Mouse (Mus musculus): ENCODE measurements around the gene Tmem150a. TPM values are rescaled to one million over a fixed set of nuclear protein-coding genes. Genes with fewer than 3 reads are reported as not detected.

Gene Tmem150a
- polyA plus RNA-seq, 1 experiment from 2014 or later = 39.5 TPM

Other genes with a start within 250 kb of the Tmem150a start
- gene Atoh8, start 119.9 kb upstream of the Tmem150a start, polyA plus RNA-seq (2014; fragmentation: Nextera tagmentation; extraction: Ambion mirVana) = 3.1 and 3.4 TPM in 2 replicates
- not detected in 2 replicates for gene Sftpb, start 50.8 kb upstream of the Tmem150a start, polyA plus RNA-seq (2014; fragmentation: Nextera tagmentation; extraction: Ambion mirVana)
- gene Usp39, start 10.3 kb upstream of the Tmem150a start, polyA plus RNA-seq (2014; fragmentation: Nextera tagmentation; extraction: Ambion mirVana) = 91.6 and 100 TPM in 2 replicates
- 17.1 and 19.4 TPM in 2 replicates for gene 0610030E20Rik, start 8.1 kb upstream of the Tmem150a start, polyA plus RNA-seq (2014; fragmentation: Nextera tagmentation; extraction: Ambion mirVana)
- gene Rnf181, start 11.5 kb downstream of the Tmem150a start, polyA plus RNA-seq (2014; fragmentation: Nextera tagmentation; extraction: Ambion mirVana) = 106 and 112 TPM in 2 replicates
- 164 and 181 TPM in 2 replicates for gene Vamp5, start 25.0 kb downstream of the Tmem150a start, polyA plus RNA-seq (2014; fragmentation: Nextera tagmentation; extraction: Ambion mirVana)
- 265 and 274 TPM in 2 replicates for gene Vamp8, start 35.3 kb downstream of the Tmem150a start, polyA plus RNA-seq (2014; fragmentation: Nextera tagmentation; extraction: Ambion mirVana)
- gene Ggcx, start 58.9 kb downstream of the Tmem150a start, polyA plus RNA-seq (2014; fragmentation: Nextera tagmentation; extraction: Ambion mirVana) = 24.1 and 26.9 TPM in 2 replicates
- 426 and 477 TPM in 2 replicates for gene Mat2a, start 84.1 kb downstream of the Tmem150a start, polyA plus RNA-seq (2014; fragmentation: Nextera tagmentation; extraction: Ambion mirVana)
- gene Sh2d6, start 166.3 kb downstream of the Tmem150a start, polyA plus RNA-seq (2014; fragmentation: Nextera tagmentation; extraction: Ambion mirVana) = not detected in 2 replicates
- 30.2 and 31.9 TPM in 2 replicates for gene Capg, start 188.9 kb downstream of the Tmem150a start, polyA plus RNA-seq (2014; fragmentation: Nextera tagmentation; extraction: Ambion mirVana)
- gene Elmod3, start 243.0 kb downstream of the Tmem150a start, polyA plus RNA-seq (2014; fragmentation: Nextera tagmentation; extraction: Ambion mirVana) = 12.3 and 13.4 TPM in 2 replicates
- 26.0 and 28.4 TPM in 2 replicates for gene Retsat, start 243.0 kb downstream of the Tmem150a start, polyA plus RNA-seq (2014; fragmentation: Nextera tagmentation; extraction: Ambion mirVana)